Mouse (Mus musculus): ENCODE data around the gene Arl3. TPM values are rescaled to one million over a fixed set of nuclear protein-coding genes. Genes with fewer than 3 reads are reported as not detected.

The Arl3 gene
- polyA plus RNA-seq, 1 experiment from 2014 or later: 39.6 TPM

DNA sequence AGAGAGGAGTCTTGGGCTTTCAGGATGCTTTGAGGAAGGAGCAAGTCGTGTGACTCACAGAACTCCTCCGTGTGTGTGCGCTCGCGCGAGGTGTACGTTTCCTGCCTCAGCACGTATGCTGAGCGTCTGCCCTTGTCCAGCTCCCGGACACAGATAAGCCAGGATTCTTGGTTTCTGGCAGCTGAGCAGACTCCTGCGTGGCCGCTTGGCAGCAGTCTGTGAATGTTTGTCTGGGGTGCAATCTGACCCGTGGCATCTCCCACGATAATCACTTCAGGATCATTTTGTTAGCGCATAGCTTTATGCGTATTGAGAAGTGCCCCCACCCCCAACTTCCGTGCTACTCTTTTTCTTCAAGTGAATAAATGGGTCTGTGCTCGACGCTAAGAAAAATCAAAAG lies 46.0 kb upstream of the Arl3 start:
- 33% methylated on average over 19 of the region's 19 CpGs for WGBS

GRCm38 (mm10) chr19:46618322-46618721 lies 45.3 kb upstream of the Arl3 start:
- H3K36me3 ChIP-seq (ENCODE audit: control insufficient read depth, insufficient read depth, low read length): no peaks in the 10 kb centered on the region
- H3K27me3 ChIP-seq (ENCODE audit: control insufficient read depth, insufficient read depth, low read length): no peaks in the 10 kb centered on the region
- no peak overlapping the region for H3K27ac ChIP-seq (replicated peaks)
- WGBS: 52% methylated on average over 9 of the region's 9 CpGs
- H3K4me2 ChIP-seq (replicated peaks; ENCODE audit: low read depth): no peak overlapping the region
- H3K9me3 ChIP-seq (ENCODE audit: control insufficient read depth, low read length): no peaks in the 10 kb centered on the region
- no peak overlapping the region for H3K4me3 ChIP-seq (ENCODE audit: low read depth, low read length)
- H3K4me1 ChIP-seq (replicated peaks; ENCODE audit: control insufficient read depth, insufficient read depth): peaks cover 17% of the 10 kb centered on the region
- no peak for TF ChIP-seq EP300 (optimal IDR thresholded peaks at IDR 0.05)
- TF ChIP-seq CTCF (IDR thresholded peaks at IDR 0.05; ENCODE audit: low read depth): no peak
- DNase-seq (ENCODE audit: low spot score): no peak
- no peak for ATAC-seq (ENCODE audit: low FRiP score, low TSS enrichment)
- H3K9ac ChIP-seq (ENCODE audit: low read length): no peak overlapping the region

More for the DNA sequence above, 46.0 kb upstream of the Arl3 start:
- H3K9me3 ChIP-seq (ENCODE audit: control insufficient read depth, low read length): no peaks in the 10 kb centered on the region
- H3K27ac ChIP-seq (replicated peaks): peak overlapping the region; percentile 45; the same call in 1 of the 2 replicates
- H3K4me1 ChIP-seq (replicated peaks; ENCODE audit: control insufficient read depth, insufficient read depth): peaks cover 17% of the 10 kb centered on the region
- H3K9ac ChIP-seq (ENCODE audit: low read length): no peak overlapping the region
- no peak for TF ChIP-seq EP300 (optimal IDR thresholded peaks at IDR 0.05)
- TF ChIP-seq CTCF (IDR thresholded peaks at IDR 0.05; ENCODE audit: low read depth): no peak
- DNase-seq (ENCODE audit: low spot score) (peak; percentile 57), ATAC-seq (ENCODE audit: low FRiP score, low TSS enrichment) (peak; percentile 19; the same call in 1 of the 2 replicates)
- H3K4me3 ChIP-seq (ENCODE audit: low read depth, low read length): no peak overlapping the region
- H3K36me3 ChIP-seq (ENCODE audit: control insufficient read depth, insufficient read depth, low read length): no peaks in the 10 kb centered on the region
- H3K27me3 ChIP-seq (ENCODE audit: control insufficient read depth, insufficient read depth, low read length): no peaks in the 10 kb centered on the region
- no peak overlapping the region for H3K4me2 ChIP-seq (replicated peaks; ENCODE audit: low read depth)

DNA sequence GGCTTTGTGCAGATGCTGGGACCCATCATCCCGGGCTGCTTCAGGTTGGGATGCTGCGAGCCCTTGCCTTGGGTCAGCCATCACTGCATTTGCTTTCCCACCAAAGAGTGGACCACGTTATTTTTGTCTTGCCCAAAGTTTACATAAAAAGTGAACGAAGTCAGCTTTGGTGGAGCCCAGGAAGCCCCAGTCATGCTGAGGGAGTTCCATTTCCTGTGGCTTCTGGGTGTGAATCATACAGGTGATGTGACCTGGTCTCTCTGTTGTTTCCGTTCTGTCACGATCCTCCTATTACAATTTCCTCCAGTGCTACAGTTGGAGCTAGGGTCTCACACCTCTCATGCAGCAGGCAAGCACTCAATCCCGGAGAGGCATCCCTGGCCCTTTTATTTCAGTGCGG lies 44.4 kb upstream of the Arl3 start:
- no peak for ATAC-seq (ENCODE audit: low FRiP score, low TSS enrichment)
- 72% methylated on average over 8 of the region's 8 CpGs for WGBS

DNA sequence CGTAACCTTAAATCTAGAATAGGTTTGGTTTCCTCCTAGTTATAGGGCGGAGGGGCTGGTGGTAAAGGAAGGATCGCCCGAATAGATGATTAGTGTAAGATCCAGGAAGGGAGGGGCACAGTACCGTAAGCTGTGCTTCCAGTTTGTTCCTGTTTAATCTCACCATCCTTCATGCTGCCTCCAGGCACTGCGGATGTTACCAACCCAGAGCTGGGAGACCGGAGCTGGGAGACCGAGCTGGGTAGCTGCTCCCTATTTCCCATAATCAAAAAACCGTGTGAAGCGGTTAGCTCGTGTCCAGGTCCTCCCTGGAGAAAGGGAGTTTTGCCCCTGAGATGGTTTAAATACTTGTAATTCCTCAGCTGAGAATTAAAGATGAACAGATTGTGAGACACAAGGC lies 43.4 kb upstream of the Arl3 start:
- DNase-seq (ENCODE audit: low spot score): no peak
- ATAC-seq (ENCODE audit: low FRiP score, low TSS enrichment): no peak
- 67% methylated on average over 11 of the region's 11 CpGs for WGBS

More for the DNA sequence above, 44.4 kb upstream of the Arl3 start:
- Histone ChIP-seq H3K4me3 (ENCODE audit: low read depth, low read length) (no peak overlapping the region), H3K4me1 (replicated peaks; ENCODE audit: control insufficient read depth, insufficient read depth) (peaks cover 11% of the 10 kb centered on the region), H3K36me3 (ENCODE audit: control insufficient read depth, insufficient read depth, low read length) (no peaks in the 10 kb centered on the region), H3K9me3 (ENCODE audit: control insufficient read depth, low read length) (no peaks in the 10 kb centered on the region), H3K27me3 (ENCODE audit: control insufficient read depth, insufficient read depth, low read length) (no peaks in the 10 kb centered on the region), H3K27ac (replicated peaks) (no peak overlapping the region), H3K4me2 (replicated peaks; ENCODE audit: low read depth) (no peak overlapping the region), H3K9ac (ENCODE audit: low read length) (no peak overlapping the region)
- DNase-seq (ENCODE audit: low spot score): no peak
- TF ChIP-seq EP300 (optimal IDR thresholded peaks at IDR 0.05): no peak
- no peak for TF ChIP-seq CTCF (IDR thresholded peaks at IDR 0.05; ENCODE audit: low read depth)

GRCm38 (mm10) chr19:46608158-46608557 lies 35.2 kb upstream of the Arl3 start:
- H3K9me3 ChIP-seq (ENCODE audit: control insufficient read depth, low read length): no peaks in the 10 kb centered on the region
- H3K27me3 ChIP-seq (ENCODE audit: control insufficient read depth, insufficient read depth, low read length): no peaks in the 10 kb centered on the region
- DNase-seq (ENCODE audit: low spot score) (no peak), ATAC-seq (ENCODE audit: low FRiP score, low TSS enrichment) (no peak)
- H3K27ac ChIP-seq (replicated peaks): no peak overlapping the region
- no peak overlapping the region for H3K4me3 ChIP-seq (ENCODE audit: low read depth, low read length)
- TF ChIP-seq CTCF (IDR thresholded peaks at IDR 0.05; ENCODE audit: low read depth): no peak
- TF ChIP-seq EP300 (optimal IDR thresholded peaks at IDR 0.05): no peak
- no peaks in the 10 kb centered on the region for H3K4me1 ChIP-seq (replicated peaks; ENCODE audit: control insufficient read depth, insufficient read depth)
- H3K9ac ChIP-seq (ENCODE audit: low read length): no peak overlapping the region
- no peak overlapping the region for H3K4me2 ChIP-seq (replicated peaks; ENCODE audit: low read depth)
- WGBS: 98% methylated on average over 7 of the region's 7 CpGs
- H3K36me3 ChIP-seq (ENCODE audit: control insufficient read depth, insufficient read depth, low read length): peaks cover 7% of the 10 kb centered on the region; the same call in 1 of the 2 replicates

More for the DNA sequence above, 43.4 kb upstream of the Arl3 start:
- Histone ChIP-seq H3K27ac (replicated peaks) (no peak overlapping the region), H3K4me3 (ENCODE audit: low read depth, low read length) (no peak overlapping the region), H3K27me3 (ENCODE audit: control insufficient read depth, insufficient read depth, low read length) (no peaks in the 10 kb centered on the region), H3K9me3 (ENCODE audit: control insufficient read depth, low read length) (no peaks in the 10 kb centered on the region), H3K4me2 (replicated peaks; ENCODE audit: low read depth) (no peak overlapping the region), H3K36me3 (ENCODE audit: control insufficient read depth, insufficient read depth, low read length) (no peaks in the 10 kb centered on the region), H3K9ac (ENCODE audit: low read length) (no peak overlapping the region), H3K4me1 (replicated peaks; ENCODE audit: control insufficient read depth, insufficient read depth) (peaks cover 7% of the 10 kb centered on the region)
- TF ChIP-seq CTCF (IDR thresholded peaks at IDR 0.05; ENCODE audit: low read depth) (no peak), EP300 (optimal IDR thresholded peaks at IDR 0.05) (no peak)

GRCm38 (mm10) chr19:46607424-46607823 lies 34.4 kb upstream of the Arl3 start:
- H3K36me3 ChIP-seq (ENCODE audit: control insufficient read depth, insufficient read depth, low read length): peaks cover 7% of the 10 kb centered on the region; the same call in 1 of the 2 replicates
- H3K27me3 ChIP-seq (ENCODE audit: control insufficient read depth, insufficient read depth, low read length): no peaks in the 10 kb centered on the region
- no peak overlapping the region for H3K9ac ChIP-seq (ENCODE audit: low read length)
- no peaks in the 10 kb centered on the region for H3K9me3 ChIP-seq (ENCODE audit: control insufficient read depth, low read length)
- no peaks in the 10 kb centered on the region for H3K4me1 ChIP-seq (replicated peaks; ENCODE audit: control insufficient read depth, insufficient read depth)
- TF ChIP-seq EP300 (optimal IDR thresholded peaks at IDR 0.05) (no peak), CTCF (IDR thresholded peaks at IDR 0.05; ENCODE audit: low read depth) (peak; percentile 77)
- 41% methylated on average over 7 of the region's 7 CpGs for WGBS
- H3K27ac ChIP-seq (replicated peaks): no peak overlapping the region
- H3K4me3 ChIP-seq (ENCODE audit: low read depth, low read length): no peak overlapping the region
- H3K4me2 ChIP-seq (replicated peaks; ENCODE audit: low read depth): no peak overlapping the region
- ATAC-seq (ENCODE audit: low FRiP score, low TSS enrichment) (peak; percentile 66), DNase-seq (ENCODE audit: low spot score) (peak; percentile 45)

All from stomach, postnatal 0 days (tissue).